30 mouse cellular contexts compared by ENCODE assay signal in the genomic region with DNA sequence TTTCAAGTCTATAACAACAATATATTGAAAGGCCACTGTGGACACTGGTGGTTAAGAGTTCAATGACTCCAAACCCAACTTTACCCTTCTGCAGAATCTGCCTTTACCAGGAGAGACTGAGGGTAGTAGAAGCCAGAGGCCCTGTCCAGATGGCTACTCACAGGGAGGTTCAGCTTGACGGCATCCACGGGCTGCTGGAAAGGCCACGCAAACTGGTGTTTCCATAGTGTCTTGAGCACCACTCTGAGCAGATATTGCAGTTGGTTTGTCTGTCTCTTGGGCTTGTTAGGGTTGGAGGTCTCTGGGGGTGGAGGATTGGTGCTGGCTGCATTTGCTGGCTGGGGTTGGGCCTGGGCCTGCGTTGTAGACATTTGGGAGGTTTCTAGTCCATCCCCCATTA. TPM values are rescaled to one million over a fixed set of nuclear protein-coding genes. Genes with fewer than 3 reads are reported as not detected.
"Had no signal": no experiment of that assay in that cellular context is flagged by ENCODE, and none has a peak within 500 bp of the region (broad histone marks: within the 10 kb centered on the region; RNA-seq: fewer than 3 reads in every experiment).

No protein-coding gene starts in this region.

- H3K4me1 ChIP-seq: kidney, embryonic 15.5 days; limb, embryonic 10.5 days; limb, embryonic 12.5 days had no signal

- H3K27me3 ChIP-seq: heart, embryonic 13.5 days; heart, embryonic 15.5 days; hindbrain, embryonic 13.5 days; hindbrain, embryonic 15.5 days; kidney, embryonic 15.5 days; limb, embryonic 12.5 days; liver, embryonic 13.5 days; liver, embryonic 15.5 days had no signal

- H3K27ac ChIP-seq: heart, adult 2 months; heart, embryonic 13.5 days; heart, embryonic 15.5 days; hindbrain, embryonic 13.5 days; hindbrain, embryonic 15.5 days; hindbrain, postnatal 0 days; kidney, embryonic 15.5 days; kidney, postnatal 0 days; left cerebral cortex, adult 2 months; limb, embryonic 10.5 days; limb, embryonic 12.5 days; liver, embryonic 13.5 days; liver, embryonic 15.5 days had no signal

- H3K4me3 ChIP-seq: heart, adult 2 months; heart, embryonic 13.5 days; heart, embryonic 15.5 days; hindbrain, embryonic 13.5 days; hindbrain, embryonic 15.5 days; kidney, embryonic 15.5 days; left cerebral cortex, adult 2 months; limb, embryonic 10.5 days; limb, embryonic 12.5 days; liver, embryonic 13.5 days; liver, embryonic 15.5 days had no signal

- DNase-seq: gastrocnemius, postnatal 14 days; gastrocnemius, postnatal 36 days; heart, adult 11 months; heart, adult 2 months; heart, postnatal 14 days; heart, postnatal 36 days; kidney, adult 11 months; kidney, adult 2 months; kidney, adult 9 months; kidney, postnatal 14 days; kidney, postnatal 36 days; layer of hippocampus, adult 9-11 months; liver; liver, embryonic 13.5 days; liver, postnatal 0 days had no signal

RNA-seq across cellular contexts. Expression of gene Ephx3, which starts 39.9 kb away (rescaled TPM):
- total RNA-seq: hematopoietic stem cell, adult 5-6 weeks had no signal
- polyA plus RNA-seq: heart, embryonic 11.5 days; heart, embryonic 13.5 days; intestine, embryonic 14.5 days; limb, embryonic 10.5 days; limb, embryonic 12.5 days; liver, embryonic 11.5 days; liver, embryonic 13.5 days; liver, postnatal 0 days had no signal
